Mouse (Mus musculus): Measurements from ENCODE around the gene Hnrnph1. TPM values are rescaled to one million over a fixed set of nuclear protein-coding genes. Genes with fewer than 3 reads are reported as not detected.
A peak's percentile ranks its signal among the peaks of the same experiment; 100 is the strongest.

Hnrnph1 gene
- total RNA-seq (2018; cell fraction: chromatin; rRNA removed) = 1,000 to 10,000 TPM in 10 of 26 experiments, 100 to 1,000 TPM in 16; 605 to 1,348 (median 957) TPM
- total RNA-seq (2018; cell fraction: cytosol; rRNA removed) = 10 to 100 TPM; 37.2 to 89.7 (median 55.3) TPM
- 1,000 to 10,000 TPM in 1 of 26 experiments, 100 to 1,000 TPM in 25; 343 to 1,018 (median 635) TPM for total RNA-seq (2018; cell fraction: nucleus; rRNA removed)
- 98.4 to 136 TPM (median 136 TPM) in 3 replicates for polyA plus RNA-seq (2018)

DNA sequence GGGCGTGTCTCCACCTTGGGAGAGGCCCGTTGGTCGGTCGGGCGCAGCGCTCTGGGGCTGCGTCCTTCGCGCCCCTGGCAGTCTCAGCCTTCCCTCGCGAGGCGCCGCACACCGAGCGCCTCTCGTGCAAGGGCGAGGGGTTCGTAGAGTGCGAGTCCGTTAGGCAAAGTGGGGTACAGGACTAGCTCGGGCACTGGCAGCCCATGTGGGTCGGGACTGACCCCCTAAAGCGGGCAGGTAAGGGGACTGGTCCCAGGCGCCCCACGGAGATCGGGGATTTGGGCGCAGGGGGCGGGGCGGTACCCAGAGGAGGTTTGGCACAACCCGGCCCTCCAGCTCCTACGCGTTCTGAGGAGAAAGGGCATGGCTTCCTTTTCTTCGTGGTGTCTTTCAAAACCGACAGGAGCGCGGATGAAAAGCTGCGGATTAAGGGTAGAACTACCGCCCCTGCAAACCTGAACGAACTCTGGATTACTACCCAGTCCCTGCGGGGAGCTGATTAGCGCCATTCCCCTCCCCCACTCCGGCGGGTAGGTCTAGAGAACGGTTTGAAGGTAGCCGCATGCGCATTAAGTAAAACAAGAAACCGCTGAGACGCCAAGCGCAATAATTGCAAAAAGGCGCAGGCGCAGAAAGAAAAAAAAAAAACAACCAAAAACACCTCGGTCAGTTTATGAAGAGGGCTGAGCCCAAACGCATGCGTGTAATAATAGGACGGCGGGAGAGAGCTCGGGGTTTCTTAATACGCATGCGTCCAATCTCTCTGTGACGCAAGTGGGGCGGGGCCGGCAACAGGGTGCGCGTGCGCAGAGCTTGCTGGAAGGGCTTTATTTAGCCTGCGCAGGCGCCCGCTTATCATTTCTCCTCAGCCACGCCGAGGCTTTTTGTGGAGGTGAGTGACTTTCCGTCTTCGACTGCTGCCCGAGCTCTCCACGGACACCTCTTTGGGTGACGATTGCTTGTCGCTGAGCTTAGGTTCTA, at the start of gene Hnrnph1:
Gene Hnrnph1 (plus strand): TSS at position 80 of the 981 bp plus-strand sequence.
- 1% methylated on average over 72 of the region's 76 CpGs for WGBS (ENCODE audit: missing documents)
- H3K4me3 ChIP-seq (ENCODE audit: inconsistent target) = peak within 1 kb of the TSS; percentile 53
- peak within 1 kb of the TSS; percentile 89 for H3K27ac ChIP-seq
- H3K79me2 ChIP-seq (ENCODE audit: inconsistent target) = peaks cover 38% of the 10 kb centered on the region
- H3K36me3 ChIP-seq (ENCODE audit: inconsistent target) = peaks cover 19% of the 10 kb centered on the region

DNA sequence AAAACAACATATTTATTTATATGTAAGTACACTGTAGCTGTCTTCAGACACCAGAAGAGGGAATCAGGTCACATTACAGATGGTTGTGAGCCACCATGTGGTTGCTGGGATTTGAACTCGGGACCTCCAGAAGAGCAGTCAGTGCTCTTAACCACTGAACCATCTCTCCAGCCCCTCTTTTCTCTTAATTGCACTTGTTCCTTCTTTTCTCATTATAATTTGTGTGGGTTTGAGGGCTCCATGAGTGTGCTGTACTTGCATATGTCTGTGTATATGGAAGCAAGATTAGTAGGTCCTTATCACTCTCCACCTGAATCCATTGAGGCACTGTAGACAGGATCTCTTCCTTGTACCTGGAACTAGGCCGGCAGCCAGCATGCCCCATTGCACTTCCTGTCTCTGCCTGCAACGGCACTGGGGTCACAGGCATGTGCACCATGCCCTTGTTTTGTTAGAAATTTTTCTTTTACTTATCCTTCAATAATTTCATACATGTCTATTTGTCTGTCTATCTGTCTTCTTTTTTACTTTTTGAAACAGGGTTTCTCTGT, 48.6 kb upstream of the Hnrnph1 start:
- WGBS (ENCODE audit: missing documents) = 55% methylated on average over 3 of the region's 3 CpGs
- Histone ChIP-seq H3K79me2 (ENCODE audit: inconsistent target) (peaks cover 21% of the 10 kb centered on the region), H3K27ac (no peak overlapping the region), H3K36me3 (ENCODE audit: inconsistent target) (no peaks in the 10 kb centered on the region), H3K4me3 (ENCODE audit: inconsistent target) (no peak overlapping the region)

DNA sequence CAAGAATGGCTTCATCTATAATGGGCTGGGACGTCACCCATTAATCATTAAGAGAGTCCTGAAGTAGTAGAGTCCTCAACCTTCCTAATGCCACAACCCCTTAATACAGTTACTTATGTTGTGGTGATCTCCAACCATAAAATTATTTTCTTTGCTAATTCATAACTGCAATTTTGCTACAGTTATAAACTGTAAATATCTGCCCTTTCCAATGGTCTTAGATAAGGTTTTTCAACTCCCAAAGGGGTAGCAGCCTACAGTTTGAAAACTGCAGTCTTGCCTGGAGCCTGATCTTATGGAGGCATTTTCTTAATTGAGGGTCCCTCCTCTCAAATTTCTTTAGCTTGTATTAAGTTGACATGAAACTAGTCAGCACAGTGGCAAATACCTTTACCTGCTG, 47.4 kb upstream of the Hnrnph1 start:
- no peak overlapping the region for H3K4me3 ChIP-seq (ENCODE audit: inconsistent target)
- no peaks in the 10 kb centered on the region for H3K36me3 ChIP-seq (ENCODE audit: inconsistent target)
- no peak overlapping the region for H3K27ac ChIP-seq
- 100% methylated on average over 1 of the region's 1 CpGs for WGBS (ENCODE audit: missing documents)
- H3K79me2 ChIP-seq (ENCODE audit: inconsistent target) = peaks cover 9% of the 10 kb centered on the region

DNA sequence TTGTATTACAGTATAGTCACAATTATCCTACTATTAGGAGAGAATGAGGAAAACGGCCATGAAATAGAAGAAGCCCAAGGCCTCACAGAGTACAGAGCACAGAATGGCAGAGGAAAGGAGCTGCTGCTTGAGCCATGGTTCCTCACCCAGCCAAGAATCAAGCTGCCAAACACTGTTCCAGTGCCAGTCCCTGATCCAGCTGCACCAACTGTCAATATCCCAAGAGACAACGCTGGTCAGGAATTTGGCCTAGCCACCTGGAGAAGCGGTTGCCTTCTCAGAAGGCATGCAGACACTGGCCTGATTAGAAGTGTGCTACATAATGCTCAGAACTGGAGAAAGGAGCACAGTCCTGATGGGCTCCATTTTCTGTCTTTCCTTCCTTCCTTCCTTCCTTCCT, 43.6 kb upstream of the Hnrnph1 start:
- no peaks in the 10 kb centered on the region for H3K36me3 ChIP-seq (ENCODE audit: inconsistent target)
- no peak overlapping the region for H3K4me3 ChIP-seq (ENCODE audit: inconsistent target)
- WGBS (ENCODE audit: missing documents) = 97% methylated on average over 3 of the region's 3 CpGs
- H3K27ac ChIP-seq = no peak overlapping the region
- H3K79me2 ChIP-seq (ENCODE audit: inconsistent target) = no peaks in the 10 kb centered on the region

DNA sequence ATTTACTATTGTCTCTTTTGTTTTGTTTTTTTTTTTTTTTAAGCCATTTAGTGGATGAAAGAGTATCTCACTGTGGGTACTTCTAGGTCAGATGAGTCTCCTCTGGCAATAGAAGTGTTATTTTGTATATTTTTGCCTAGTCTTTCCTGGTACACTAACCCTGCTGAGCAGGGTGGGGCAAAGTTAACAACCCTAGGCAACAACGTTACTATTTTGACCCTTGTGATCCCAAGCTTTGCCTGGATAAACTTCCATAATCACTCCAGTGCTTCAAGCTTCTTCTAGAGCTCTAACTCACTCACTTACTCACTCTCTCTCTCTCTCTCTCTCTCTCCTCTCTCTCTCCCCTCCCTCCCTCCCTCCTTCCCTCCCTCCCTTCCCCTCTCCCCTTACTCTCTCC, 40.7 kb upstream of the Hnrnph1 start:
- 86% methylated on average over 1 of the region's 1 CpGs for WGBS (ENCODE audit: missing documents)
- no peak overlapping the region for H3K4me3 ChIP-seq (ENCODE audit: inconsistent target)
- no peaks in the 10 kb centered on the region for H3K79me2 ChIP-seq (ENCODE audit: inconsistent target)
- H3K36me3 ChIP-seq (ENCODE audit: inconsistent target) = no peaks in the 10 kb centered on the region
- H3K27ac ChIP-seq = no peak overlapping the region

DNA sequence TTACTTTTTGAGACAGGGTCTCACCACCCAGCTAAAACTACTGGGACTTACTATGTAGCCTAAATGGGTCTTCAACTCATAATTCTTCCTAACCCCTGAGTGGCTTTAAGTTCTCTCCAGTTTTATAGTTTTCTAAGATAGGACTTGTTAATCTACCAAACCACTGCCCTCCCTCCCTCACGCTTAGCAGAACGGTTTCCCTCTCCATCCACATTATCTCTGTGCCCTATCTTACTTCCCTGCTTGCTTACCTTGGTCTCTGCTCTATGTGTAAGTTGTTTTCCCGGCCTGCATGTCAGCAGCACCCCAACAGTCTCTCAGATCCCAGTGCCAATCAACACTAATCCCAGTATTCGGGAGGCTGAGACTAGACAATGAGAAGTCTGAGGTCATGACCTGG, 39.9 kb upstream of the Hnrnph1 start:
- WGBS (ENCODE audit: missing documents) = 79% methylated on average over 4 of the region's 4 CpGs
- H3K79me2 ChIP-seq (ENCODE audit: inconsistent target) = no peaks in the 10 kb centered on the region
- no peak overlapping the region for H3K4me3 ChIP-seq (ENCODE audit: inconsistent target)
- H3K27ac ChIP-seq = no peak overlapping the region
- no peaks in the 10 kb centered on the region for H3K36me3 ChIP-seq (ENCODE audit: inconsistent target)

DNA sequence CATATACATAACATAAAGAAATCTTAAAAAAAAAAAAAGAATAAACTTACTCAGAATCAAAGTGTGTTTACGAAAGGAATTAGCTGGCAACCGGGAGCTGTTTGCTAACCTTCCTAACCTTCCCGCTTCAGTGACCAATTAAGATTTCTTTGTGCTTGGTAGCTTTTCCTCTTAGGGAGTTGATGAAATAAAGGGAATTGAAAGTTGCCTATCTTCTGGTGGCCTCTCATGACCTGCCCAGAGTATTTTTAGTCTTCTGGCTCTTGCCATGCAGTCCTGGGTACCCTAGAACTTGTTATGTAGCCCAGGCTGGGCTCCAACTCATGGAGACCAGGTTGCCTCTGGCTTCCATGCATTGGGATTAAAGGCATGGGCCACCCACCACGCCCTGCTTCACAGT, 31.3 kb upstream of the Hnrnph1 start:
- H3K27ac ChIP-seq = no peak overlapping the region
- no peaks in the 10 kb centered on the region for H3K79me2 ChIP-seq (ENCODE audit: inconsistent target)
- H3K36me3 ChIP-seq (ENCODE audit: inconsistent target) = no peaks in the 10 kb centered on the region
- H3K4me3 ChIP-seq (ENCODE audit: inconsistent target) = no peak overlapping the region
- WGBS (ENCODE audit: missing documents) = 58% methylated on average over 4 of the region's 4 CpGs

DNA sequence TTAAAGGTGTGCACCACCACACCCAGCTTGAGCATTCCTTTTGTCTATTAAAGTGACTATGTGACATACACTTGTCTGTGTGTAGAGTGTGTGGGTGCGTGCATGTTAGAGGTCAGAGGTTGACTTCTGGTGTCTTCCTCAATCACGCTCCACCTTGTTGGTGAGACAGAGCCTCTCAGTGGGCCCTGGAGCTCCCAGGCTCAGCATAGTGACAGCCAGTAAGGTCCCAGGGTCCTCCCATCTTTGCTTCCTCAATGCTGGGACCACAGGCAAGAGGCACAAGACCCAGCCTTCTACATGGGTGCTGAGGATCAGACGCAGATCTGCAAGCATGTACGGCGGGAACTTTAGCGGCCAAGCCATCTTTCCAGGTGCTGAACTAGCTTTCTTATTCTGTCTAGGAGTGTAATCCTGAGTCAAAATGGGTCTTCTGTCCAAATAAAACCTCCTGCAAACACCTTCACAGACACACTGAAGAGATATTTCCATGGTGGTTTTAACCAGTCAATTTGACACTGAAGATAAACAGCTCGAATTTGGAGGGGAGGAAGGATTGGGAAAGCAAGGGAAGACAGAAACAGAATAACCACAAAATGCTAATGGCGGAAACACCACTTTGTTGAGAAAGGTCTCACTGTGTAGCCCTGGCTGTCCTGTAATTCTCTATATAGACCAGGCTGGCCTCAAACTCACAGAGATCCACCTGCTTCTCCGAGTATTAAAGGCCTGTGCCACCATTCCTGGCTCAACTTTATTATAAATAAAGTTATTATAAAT, 30.3 kb upstream of the Hnrnph1 start:
- 78% methylated on average over 9 of the region's 9 CpGs for WGBS (ENCODE audit: missing documents)
- Histone ChIP-seq H3K79me2 (ENCODE audit: inconsistent target) (no peaks in the 10 kb centered on the region), H3K27ac (no peak overlapping the region), H3K36me3 (ENCODE audit: inconsistent target) (no peaks in the 10 kb centered on the region), H3K4me3 (ENCODE audit: inconsistent target) (no peak overlapping the region)

DNA sequence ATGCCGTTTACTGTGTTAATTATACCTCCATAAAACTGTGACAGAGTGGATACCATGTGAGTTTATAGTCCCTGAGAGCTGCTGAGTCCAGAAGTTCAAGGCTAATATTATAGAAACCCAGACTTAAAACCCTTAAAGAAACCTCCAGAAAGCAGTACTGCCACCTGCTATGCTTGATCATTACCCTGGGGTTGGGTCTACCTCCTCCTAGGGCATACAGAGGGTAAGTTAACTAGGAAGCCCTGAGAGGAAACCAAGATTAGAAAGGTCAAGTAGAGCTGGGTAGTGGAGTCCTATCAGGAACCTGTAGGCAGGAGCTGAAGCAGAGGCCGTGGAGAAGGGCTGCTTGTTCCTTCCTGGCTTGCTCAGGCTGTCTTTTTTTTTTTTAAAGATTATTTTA, 24.6 kb upstream of the Hnrnph1 start:
- Histone ChIP-seq H3K79me2 (ENCODE audit: inconsistent target) (no peaks in the 10 kb centered on the region), H3K36me3 (ENCODE audit: inconsistent target) (no peaks in the 10 kb centered on the region), H3K27ac (no peak overlapping the region), H3K4me3 (ENCODE audit: inconsistent target) (no peak overlapping the region)
- 88% methylated on average over 2 of the region's 2 CpGs for WGBS (ENCODE audit: missing documents)

DNA sequence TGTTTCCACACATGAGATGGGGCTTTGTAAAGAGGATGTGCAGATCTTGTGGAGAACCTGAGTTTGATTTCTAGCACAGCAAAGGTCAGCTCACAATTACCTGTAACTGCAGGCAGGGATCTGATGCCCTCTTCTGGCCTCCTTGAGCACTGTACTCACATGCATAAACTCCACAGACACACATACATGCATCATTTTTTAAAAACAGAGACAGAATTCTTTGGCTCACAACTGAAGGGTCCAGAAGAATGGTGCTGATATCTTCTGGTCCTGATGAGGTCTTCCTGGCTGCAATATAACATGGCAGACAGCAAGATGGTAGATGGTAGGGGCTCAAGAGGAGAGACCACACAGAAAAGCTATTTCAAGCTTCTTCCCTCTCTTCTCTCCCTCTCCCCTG, 22.6 kb upstream of the Hnrnph1 start, which contains the start of gene Cby3:
Gene Cby3 (plus strand): TSS at position 301 of the 400 bp plus-strand sequence.
- H3K36me3 ChIP-seq (ENCODE audit: inconsistent target) = no peaks in the 10 kb centered on the region
- H3K27ac ChIP-seq = peak within 1 kb of the TSS; percentile 3; the same call in 1 of the 2 replicates
- H3K79me2 ChIP-seq (ENCODE audit: inconsistent target) = no peaks in the 10 kb centered on the region
- H3K4me3 ChIP-seq (ENCODE audit: inconsistent target) = no peak within 1 kb of the TSS

DNA sequence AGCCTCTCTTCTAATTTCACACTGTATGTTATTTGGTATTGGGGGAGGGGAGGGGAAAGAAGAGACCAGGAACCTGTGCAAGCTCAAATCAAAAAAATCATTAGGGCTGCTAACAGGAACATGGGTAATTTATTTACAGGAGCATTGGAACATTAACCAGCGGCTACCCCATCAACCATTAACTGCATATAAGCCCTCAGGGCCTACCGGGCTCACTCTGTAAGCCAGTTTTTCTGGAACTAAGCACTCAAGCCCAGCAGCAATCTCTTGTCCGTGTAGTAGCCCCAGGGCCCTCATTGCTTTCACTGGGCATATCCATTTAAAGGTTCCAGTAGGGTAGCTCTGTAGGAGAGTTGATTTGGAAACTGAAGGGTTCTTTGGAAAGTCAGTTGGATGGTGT, 21.9 kb upstream of the Hnrnph1 start:
- WGBS (ENCODE audit: missing documents) = 98% methylated on average over 3 of the region's 3 CpGs
- H3K27ac ChIP-seq = peak overlapping the region; percentile 3; the same call in 1 of the 2 replicates

DNA sequence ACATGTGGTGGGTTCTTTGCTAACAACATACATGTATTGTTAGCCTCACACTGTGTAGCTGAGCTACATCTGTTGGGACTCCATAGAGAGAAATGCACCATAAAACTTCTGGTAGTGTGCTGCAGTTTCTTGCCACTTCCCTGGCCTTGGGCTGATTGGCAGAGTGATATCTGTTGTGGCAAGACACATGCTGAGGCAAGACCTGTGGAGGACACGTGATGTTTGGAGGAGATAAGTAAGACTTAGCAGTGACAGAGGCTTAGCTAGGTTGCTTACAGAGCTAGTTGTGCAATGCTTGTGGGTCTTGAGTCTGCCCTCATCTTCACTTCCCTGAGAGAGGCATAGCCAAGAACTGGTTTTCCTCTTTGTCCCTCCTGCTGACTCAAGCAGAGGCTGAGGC, 21.4 kb upstream of the Hnrnph1 start:
- H3K36me3 ChIP-seq (ENCODE audit: inconsistent target) = no peaks in the 10 kb centered on the region
- no peaks in the 10 kb centered on the region for H3K79me2 ChIP-seq (ENCODE audit: inconsistent target)
- no peak overlapping the region for H3K4me3 ChIP-seq (ENCODE audit: inconsistent target)
- H3K27ac ChIP-seq = peak overlapping the region; percentile 3; the same call in 1 of the 2 replicates
- WGBS (ENCODE audit: missing documents) = 18% methylated on average over 1 of the region's 1 CpGs

More for the DNA sequence above, 21.9 kb upstream of the Hnrnph1 start:
- Histone ChIP-seq H3K79me2 (ENCODE audit: inconsistent target) (no peaks in the 10 kb centered on the region), H3K4me3 (ENCODE audit: inconsistent target) (no peak overlapping the region), H3K36me3 (ENCODE audit: inconsistent target) (no peaks in the 10 kb centered on the region)

DNA sequence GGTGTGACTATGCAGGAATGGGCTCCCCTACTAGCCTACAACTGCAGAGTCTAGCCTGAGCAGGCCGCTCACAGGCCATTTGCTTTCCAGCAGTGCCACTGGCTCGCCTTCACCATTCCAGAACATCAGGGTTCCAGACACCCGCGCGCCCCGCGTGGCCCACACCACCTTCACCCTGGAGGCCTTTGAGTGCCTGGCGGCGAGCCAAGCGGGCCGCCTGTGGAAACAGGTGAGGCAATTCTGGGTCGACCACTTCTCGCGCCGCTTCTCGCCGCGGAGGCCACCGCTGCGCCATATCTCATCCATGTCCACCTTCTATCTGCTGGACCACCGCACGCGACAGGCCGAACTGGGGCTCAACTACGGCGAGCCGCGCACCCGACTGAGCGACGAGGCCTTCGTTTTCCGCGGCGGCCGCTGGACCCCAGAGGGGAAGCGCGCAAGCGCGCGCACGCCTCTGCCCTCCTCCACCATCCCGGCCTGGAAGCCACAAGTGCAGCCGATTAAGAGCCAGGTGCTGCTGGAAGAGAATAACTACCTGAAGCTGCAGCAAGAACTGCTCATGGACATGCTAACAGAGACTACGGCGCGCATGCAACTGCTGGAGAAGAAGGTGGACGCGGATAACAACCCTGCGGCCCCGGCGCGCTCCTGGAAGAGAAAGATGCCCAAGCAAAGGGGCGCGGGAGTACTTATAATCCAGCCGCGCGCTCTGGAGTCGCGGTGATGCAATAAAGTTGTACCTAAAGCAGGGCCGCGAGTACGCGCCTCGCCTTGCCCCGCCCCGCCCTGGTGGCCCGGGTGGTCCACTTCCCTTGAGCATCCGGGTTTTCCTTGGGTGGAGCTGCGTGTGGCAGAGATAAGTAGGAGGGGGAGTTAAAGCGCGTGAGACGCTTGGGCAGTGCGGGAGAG, 17.6 kb upstream of the Hnrnph1 start:
- Histone ChIP-seq H3K4me3 (ENCODE audit: inconsistent target) (peak overlapping the region; percentile 40), H3K27ac (no peak overlapping the region), H3K79me2 (ENCODE audit: inconsistent target) (no peaks in the 10 kb centered on the region), H3K36me3 (ENCODE audit: inconsistent target) (no peaks in the 10 kb centered on the region)
- 6% methylated on average over 68 of the region's 74 CpGs for WGBS (ENCODE audit: missing documents)
